In genomic region chr4:116703804-116704203, GRCm38 (mm10) we compare ENCODE assay signal across 9 mouse cellular contexts. TPM values are rescaled to one million over a fixed set of nuclear protein-coding genes. Genes with fewer than 3 reads are reported as not detected.
DNase-seq lines count a peak whose midpoint lies in the region; ATAC-seq and TF ChIP-seq lines count a peak whose summit lies in the region.
"Had no signal": no experiment of that assay in that cellular context is flagged by ENCODE, and none has a peak within 500 bp of the region (broad histone marks: within the 10 kb centered on the region; RNA-seq: fewer than 3 reads in every experiment).

No protein-coding gene starts in this region.

- CTCF ChIA-PET in Patski (lab: Charles Lee): interaction anchor here (0.7 to 1.2 kb wide), 3 partner anchors 10 to 14 kb away, joined by 3 read pairs; no protein-coding TSS in a partner anchor

- in situ Hi-C loops in Patski (cut with MboI; ENCODE audit: low pct_unique_long_range_greater_than_20kb): no loop called here

- intact Hi-C loops in left cerebral cortex, postnatal 4 days (cut with DNase I): no loop called here

- peak; percentile 90 for TF ChIP-seq CTCF in Patski (IDR thresholded peaks at IDR 0.05)

- H3K27me3 ChIP-seq in Patski: no peaks in the 10 kb centered on the region
- H3K27me3 ChIP-seq: heart, embryonic 13.5 days had no signal

- POLR2A ChIA-PET in Patski (lab: Charles Lee): no interaction called here

- peak; percentile 58 for DNase-seq in layer of hippocampus, adult 11-12 months (ENCODE audit: low spot score)
- DNase-seq in layer of hippocampus, adult 9-10 months (ENCODE audit: low spot score): no peak
- DNase-seq in Patski (ENCODE audit: low read depth, low spot score): no peak
- DNase-seq in cerebellum, postnatal 10 days: peak; percentile 80 to 88
- peak; percentile 58 to 76 for DNase-seq in gastrocnemius, postnatal 4 days (ENCODE audit: low spot score in 2 of 2)
- DNase-seq in left cerebral cortex, postnatal 4 days: peak; percentile 78
- DNase-seq in ovary, postnatal 14 days (ENCODE audit: low spot score): peak; percentile 75
- DNase-seq in urinary bladder, adult 18-20 months (ENCODE audit: low spot score in 2 of 2): peak; percentile 46 to 75

- ATAC-seq in Patski: no peak

RNA-seq across cellular contexts. Expression of gene Mmachc, which starts 4.4 kb away (rescaled TPM):
- polyA plus RNA-seq in Patski (2021): 12.4 TPM
- 10 to 100 TPM; 18.2 to 20.5 TPM for total RNA-seq in gastrocnemius, postnatal 4 days (2021)
- 10 to 100 TPM; 14.7 to 15.7 TPM for total RNA-seq in left cerebral cortex, postnatal 4 days (2021)

RNA-seq across cellular contexts. Expression of gene Ccdc163, which starts 4.5 kb away (rescaled TPM):
- polyA plus RNA-seq in Patski (2021): 30.5 TPM
- 1 to 10 TPM; 6.6 to 7.5 TPM for total RNA-seq in gastrocnemius, postnatal 4 days (2021)
- 1 to 10 TPM; 4.5 to 5.5 TPM for total RNA-seq in left cerebral cortex, postnatal 4 days (2021)

RNA-seq across cellular contexts. Expression of gene Tesk2, which starts 16.9 kb away (rescaled TPM):
- 3.6 TPM for polyA plus RNA-seq in Patski (2021)
- 1 to 10 TPM; 3.8 to 4.0 TPM for total RNA-seq in gastrocnemius, postnatal 4 days (2021)
- total RNA-seq in left cerebral cortex, postnatal 4 days (2021): 1 to 10 TPM; 2.0 to 2.2 TPM

RNA-seq across cellular contexts. Expression of gene Prdx1, which starts 18.5 kb away (rescaled TPM):
- 538 TPM for polyA plus RNA-seq in Patski (2021)
- 100 to 1,000 TPM; 246 to 251 TPM for total RNA-seq in gastrocnemius, postnatal 4 days (2021)
- total RNA-seq in left cerebral cortex, postnatal 4 days (2021): 100 to 1,000 TPM; 170 to 191 TPM

RNA-seq across cellular contexts. Expression of gene Akr1a1, which starts 52.3 kb away (rescaled TPM):
- polyA plus RNA-seq in Patski (2021): 517 TPM
- total RNA-seq in gastrocnemius, postnatal 4 days (2021): 100 to 1,000 TPM; 452 to 457 TPM
- 100 to 1,000 TPM; 651 to 668 TPM for total RNA-seq in left cerebral cortex, postnatal 4 days (2021)

Comparison
In these comparisons a context has a peak if more than half of its experiments do, and no peak if none do; other contexts are left out.
1. DNase-seq: peak in layer of hippocampus, adult 11-12 months (single experiment), cerebellum, postnatal 10 days (2 of 2), gastrocnemius, postnatal 4 days (2 of 2), left cerebral cortex, postnatal 4 days (single experiment), ovary, postnatal 14 days (single experiment) and urinary bladder, adult 18-20 months (2 of 2); none in layer of hippocampus, adult 9-10 months (single experiment) and Patski (single experiment).